Mouse (Mus musculus) mesoderm, embryonic 11.5 days (tissue): ENCODE measurements around the gene Etv6.

ENCODE experiments used
- DNase-seq: peaks from one replicate; pipeline ENCODE4 v3.0.0-alpha.2; 2012; ENCODE audit warnings: low read depth, low spot score

Gene Etv6

DNA sequence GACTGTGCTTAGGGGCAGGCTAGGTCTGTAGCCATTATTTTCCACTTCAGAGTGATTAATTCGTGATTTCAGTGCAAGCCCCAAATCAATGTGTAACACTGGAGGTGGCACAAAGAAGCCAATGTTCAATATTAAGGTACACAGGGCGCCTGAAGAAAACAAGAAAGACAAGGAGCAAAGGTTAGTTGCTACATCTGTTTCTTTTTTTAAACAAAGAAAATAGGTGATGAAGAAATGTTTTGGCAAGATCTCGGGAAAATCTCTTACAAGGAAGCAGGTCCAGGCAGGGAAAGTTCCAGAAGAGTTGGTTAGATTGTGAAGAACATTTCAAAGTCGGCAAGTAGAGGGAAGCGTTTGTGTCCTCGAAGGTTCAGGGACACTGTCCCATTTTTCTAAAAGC is 39.5 kb downstream of the Etv6 start:
- no peak for DNase-seq

GRCm38 (mm10) chr6:134078016-134078415 is 42.5 kb downstream of the Etv6 start:
- no peak for DNase-seq

DNA sequence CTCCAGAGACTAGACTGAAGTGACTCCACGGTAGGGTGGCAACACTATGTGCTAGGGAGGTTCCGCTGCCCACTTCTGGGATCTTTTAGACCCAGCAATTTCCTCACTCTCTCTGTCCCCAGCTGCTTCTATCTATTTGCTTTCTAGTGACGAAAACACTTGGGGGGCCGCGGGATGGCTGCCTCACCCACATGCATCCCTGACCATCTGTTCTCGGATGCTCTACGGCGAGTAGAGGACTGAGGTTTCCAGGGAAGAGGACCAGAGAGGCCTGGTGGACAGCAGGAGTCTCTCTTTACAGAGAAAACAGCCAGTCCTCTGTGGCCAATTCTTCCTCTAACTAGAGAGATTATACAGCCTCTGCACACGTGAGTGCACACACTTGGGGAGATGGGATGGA is 43.6 kb downstream of the Etv6 start:
- DNase-seq, result no peak

DNA sequence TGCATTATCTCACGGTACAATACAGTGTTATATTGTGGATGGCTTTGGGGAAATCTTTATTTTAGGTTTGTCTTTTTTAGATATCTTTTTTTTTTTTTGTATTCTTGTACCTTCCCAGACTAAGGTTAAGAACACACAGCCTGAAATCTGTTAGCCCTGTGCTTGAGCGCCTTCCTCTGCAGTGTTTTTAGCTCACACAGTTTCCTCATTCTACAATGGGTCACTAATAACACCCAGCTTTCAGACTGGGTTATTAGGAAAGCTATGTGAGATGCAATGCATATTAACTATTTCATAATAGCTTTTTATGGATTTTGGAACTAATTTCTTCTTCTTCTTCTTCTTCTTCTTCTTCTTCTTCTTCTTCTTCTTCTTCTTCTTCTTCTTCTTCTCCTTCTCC is 44.1 kb downstream of the Etv6 start:
- no peak for DNase-seq

GRCm38 (mm10) chr6:134080946-134081345 is 45.4 kb downstream of the Etv6 start:
- DNase-seq, result no peak

GRCm38 (mm10) chr6:134082229-134082920 is 46.9 kb downstream of the Etv6 start:
- DNase-seq, result no peak

DNA sequence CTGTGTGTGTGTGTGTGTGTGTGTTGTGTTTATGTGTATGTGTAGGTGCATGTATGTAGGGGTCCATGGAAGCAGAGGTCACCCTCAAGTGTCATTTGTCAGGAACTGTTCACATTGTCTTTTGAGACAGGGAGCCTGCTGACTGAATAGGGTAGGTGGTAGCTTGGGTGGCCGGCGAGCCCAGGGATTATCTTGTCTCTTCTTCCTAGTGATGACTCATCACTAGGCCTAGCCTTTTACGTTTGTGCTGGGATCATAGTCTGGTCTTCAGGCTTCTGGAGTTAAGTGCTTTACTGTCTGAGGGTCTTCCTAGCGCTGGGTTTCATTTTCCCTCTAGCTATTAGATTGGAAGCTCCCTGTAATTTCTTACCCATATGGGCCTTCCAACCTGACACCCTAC is 47.9 kb downstream of the Etv6 start:
- no peak for DNase-seq

GRCm38 (mm10) chr6:134086351-134086750 is 50.9 kb downstream of the Etv6 start:
- peak; percentile 60 for DNase-seq

DNA sequence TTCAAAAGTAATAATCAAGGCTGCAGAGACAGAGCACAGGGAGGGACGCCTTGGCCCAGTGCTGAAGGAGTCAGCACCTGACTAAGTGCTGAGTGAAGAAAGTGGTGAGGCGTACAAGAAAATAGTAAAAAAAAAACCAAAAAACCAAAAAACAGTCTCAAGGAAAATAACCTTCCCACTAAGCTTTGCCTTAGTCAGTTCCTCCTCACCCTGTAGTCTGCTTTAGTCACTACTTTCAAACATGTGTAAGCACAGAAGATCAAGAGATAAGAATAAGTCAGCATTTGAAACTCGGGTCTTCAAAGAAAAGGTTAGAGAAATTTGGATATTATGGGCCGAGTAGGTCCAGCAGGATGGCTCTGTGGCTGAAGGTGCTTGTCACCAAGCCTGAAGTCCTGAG is 52.2 kb downstream of the Etv6 start:
- no peak for DNase-seq

GRCm38 (mm10) chr6:134089671-134090377 is 54.3 kb downstream of the Etv6 start:
- no peak for DNase-seq

DNA sequence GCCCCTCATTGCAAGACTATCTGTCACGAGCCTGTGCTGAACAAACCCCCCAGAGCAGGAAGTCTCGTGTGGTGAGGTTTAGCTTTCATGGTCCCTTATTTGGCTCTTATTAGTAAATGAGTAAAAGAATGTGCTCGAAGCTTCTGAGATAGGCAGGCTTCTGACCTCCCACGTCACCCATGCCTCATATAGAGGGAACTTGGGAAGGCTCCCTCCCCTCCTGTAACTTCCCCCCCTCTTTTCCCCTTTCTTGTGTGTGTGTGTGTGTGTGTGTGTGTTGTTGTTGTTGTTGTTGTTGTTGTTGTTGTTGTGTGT is 54.8 kb downstream of the Etv6 start:
- DNase-seq, result no peak

DNA sequence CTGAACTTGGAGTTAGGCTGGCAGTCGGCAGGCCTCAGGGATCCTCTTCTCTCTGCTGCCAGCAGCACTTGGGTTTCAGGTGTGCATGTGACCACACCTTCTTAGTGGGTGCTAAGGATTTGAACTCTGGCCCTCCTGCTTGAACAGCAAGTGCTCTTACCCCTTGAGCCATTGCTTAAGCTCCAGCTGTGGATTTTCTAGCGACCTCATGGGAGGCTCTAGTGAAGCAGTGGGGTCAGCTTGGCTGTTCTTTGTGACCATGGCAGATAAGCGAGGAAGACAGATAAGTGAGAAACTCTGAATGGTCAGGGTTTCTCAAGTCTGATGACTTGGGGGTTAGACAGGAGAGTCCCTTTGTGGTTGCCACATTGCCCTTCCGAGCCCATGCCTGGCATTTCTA is 55.4 kb downstream of the Etv6 start:
- DNase-seq, result no peak

- peak; percentile 14 for DNase-seq
Measured at GRCm38 (mm10) chr6:134091398-134091801, 55.9 kb downstream of the Etv6 start.

- DNase-seq, result no peak
Measured at GRCm38 (mm10) chr6:134094066-134094465, 58.6 kb downstream of the Etv6 start.

GRCm38 (mm10) chr6:134094620-134095019 is 59.1 kb downstream of the Etv6 start:
- DNase-seq, result no peak

DNA sequence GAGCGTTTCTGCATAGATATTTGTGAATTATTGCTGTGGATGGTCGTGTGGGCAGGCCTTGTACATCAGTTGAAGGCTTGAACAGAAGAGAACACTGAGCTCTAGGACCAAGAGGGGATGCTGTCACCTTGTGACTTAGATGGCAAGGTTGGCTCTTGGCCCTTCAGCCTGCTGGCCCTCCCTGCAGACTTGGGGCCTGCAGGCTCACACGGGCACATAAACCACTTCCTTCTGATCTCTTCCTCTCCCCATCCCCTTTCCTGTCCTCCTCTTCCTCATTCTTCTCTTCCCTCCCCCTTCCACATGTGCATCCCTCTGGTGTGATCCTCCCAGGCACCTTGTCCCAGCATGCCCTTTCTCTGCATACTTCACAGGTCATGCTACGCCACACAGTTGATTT is 60.1 kb downstream of the Etv6 start:
- no peak for DNase-seq

- DNase-seq, result no peak
Measured at GRCm38 (mm10) chr6:134099976-134100743, 64.7 kb downstream of the Etv6 start.

GRCm38 (mm10) chr6:134102396-134102795 is 66.9 kb downstream of the Etv6 start:
- no peak for DNase-seq

DNA sequence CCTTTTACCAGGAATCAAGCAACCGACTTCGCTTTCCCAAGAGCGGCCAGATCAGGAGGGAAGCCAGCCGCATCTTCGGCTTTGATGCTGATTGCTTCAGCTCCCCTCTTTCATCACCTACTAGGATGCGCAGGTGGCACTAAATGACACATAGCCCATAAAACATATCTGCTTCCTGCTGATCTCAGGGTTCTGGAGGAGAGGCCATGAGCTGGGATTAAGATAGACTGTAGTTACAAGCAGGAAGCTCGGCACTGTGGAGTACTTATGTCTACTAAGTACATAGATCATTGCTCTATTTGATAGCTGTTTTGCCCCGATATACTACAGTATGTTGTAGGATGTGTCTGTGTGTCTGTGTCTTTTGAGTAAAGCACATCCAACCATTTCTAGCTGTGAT is 68.0 kb downstream of the Etv6 start:
- DNase-seq, result no peak

GRCm38 (mm10) chr6:134105514-134106201 is 70.2 kb downstream of the Etv6 start:
- no peak for DNase-seq

GRCm38 (mm10) chr6:134107696-134108095 is 72.2 kb downstream of the Etv6 start:
- no peak for DNase-seq

- DNase-seq, result no peak
Measured at GRCm38 (mm10) chr6:134109675-134110074, 74.2 kb downstream of the Etv6 start.
